Mouse (Mus musculus): ENCODE measurements around the gene Fbxw4.

GRCm38 (mm10) chr19:45573861-45574267 is 86.2 kb downstream of the Fbxw4 start:
- TF ChIP-seq CTCF (IDR thresholded peaks at IDR 0.05; ENCODE audit: low read depth, low read length) (peak; percentile 89), TAL1 (conservative IDR thresholded peaks at IDR 0.05; ENCODE audit: low read depth, low read length) (no peak), GATA1 (IDR thresholded peaks at IDR 0.05; ENCODE audit: borderline replicate concordance, low read length) (no peak), POLR2AphosphoS5 (IDR thresholded peaks at IDR 0.05; ENCODE audit: insufficient replicate concordance, low read depth, low read length) (no peak), GATA2 (IDR thresholded peaks at IDR 0.05; ENCODE audit: borderline replicate concordance, low read depth, low read length) (no peak)
